ENCODE assay signal across 22 mouse cellular contexts in genomic region chr4:80906726-80907125, GRCm38 (mm10).
"Had no signal": no experiment of that assay in that cellular context is flagged by ENCODE, and none has a peak within 500 bp of the region (broad histone marks: within the 10 kb centered on the region; RNA-seq: fewer than 3 reads in every experiment).

No protein-coding gene starts in this region.

- DNase-seq: cerebellum, adult 18-20 months; cerebellum, adult 2 months; cerebellum, adult 8-10 months; cerebellum, adult 9-10 months; cerebellum, adult 9-11 months; cerebellum, postnatal 10 days; cerebellum, postnatal 14 days; cerebellum, postnatal 25 days; cerebellum, postnatal 36 days; embryo, embryonic 11 days; forebrain, postnatal 0 days; gastrocnemius, adult 2 months; gastrocnemius, postnatal 10 days; gastrocnemius, postnatal 14 days; gastrocnemius, postnatal 25 days; gastrocnemius, postnatal 36 days; heart, adult 11 months; heart, adult 18-20 months had no signal

- ATAC-seq: forebrain, embryonic 13.5 days; forebrain, embryonic 14.5 days; forebrain, embryonic 15.5 days; forebrain, embryonic 16.5 days; forebrain, postnatal 0 days had no signal
